Mouse (Mus musculus) spleen, adult 2 months (tissue): Measurements from ENCODE around the gene Olfr648. TPM values are rescaled to one million over a fixed set of nuclear protein-coding genes. Genes with fewer than 3 reads are reported as not detected.

Experiments used
- DNase-seq, 2 experiments: peaks; one replicate each; pipeline versions ENCODE4 v3.0.0 to v3.0.0-alpha.2; 2012 to 2021; ENCODE audit warnings: low spot score in 2 of 2, low read depth in 1 of 2
- H3K27ac ChIP-seq: fragments of 200-500 bp; 2 replicates; pipeline ENCODE4 v1.5.1; 2012; ENCODE audit warnings: low read length, inconsistent platforms; ENCODE audit not compliant: insufficient read depth
- H3K27me3 ChIP-seq: fragments of 200-500 bp; 2 replicates; pipeline ENCODE4 v1.6.1; 2012; ENCODE audit warnings: mild to moderate bottlenecking, moderate library complexity, low read length, inconsistent platforms; ENCODE audit not compliant: control insufficient read depth, insufficient read depth
- H3K36me3 ChIP-seq: fragments of 200-500 bp; 2 replicates; pipeline ENCODE4 v1.6.1; 2012; ENCODE audit warnings: mild to moderate bottlenecking, low read length, inconsistent platforms; ENCODE audit not compliant: control insufficient read depth, insufficient read depth
- H3K4me1 ChIP-seq: fragments of 200-500 bp; 2 replicates; pipeline ENCODE4 v1.6.1; 2011; ENCODE audit warnings: inconsistent platforms; ENCODE audit not compliant: control insufficient read depth, insufficient read depth, insufficient read length
- H3K4me3 ChIP-seq: fragments of 200-500 bp; 2 replicates; pipeline ENCODE4 v1.5.1; 2011; ENCODE audit warnings: mild to moderate bottlenecking, inconsistent platforms; ENCODE audit not compliant: insufficient read depth, insufficient read length; ENCODE audit errors: extremely low read depth
- CTCF ChIP-seq: fragments of 200-500 bp; IDR thresholded peaks from 2 replicates; pipeline ENCODE4 v1.5.1; 2011; ENCODE audit warnings: mild to moderate bottlenecking, inconsistent platforms; ENCODE audit not compliant: insufficient read depth, insufficient read length, insufficient replicate concordance; ENCODE audit errors: extremely low read depth
- POLR2A ChIP-seq: fragments of 200-500 bp; IDR thresholded peaks from 2 replicates; pipeline ENCODE4 v1.6.1; 2011; ENCODE audit warnings: low read depth, low read length, inconsistent platforms
- WGBS: fragments of 180-500 bp; shearing (Covaris S2); methylation state at CpG from one replicate; pipeline ENCODE4 v1.1.7; 2018; 5-methylcytosine and 5-hydroxymethylcytosine counted together
- polyA plus RNA-seq: library from polyadenylated mRNA; depleted of rRNA; stranded (reverse); fragments of >200 nt; gene quantifications from 2 replicates; pipeline ENCODE4 v1.2.3, GENCODE M21; 2012

The Olfr648 gene
- polyA plus RNA-seq, 1 experiment = not detected

DNA sequence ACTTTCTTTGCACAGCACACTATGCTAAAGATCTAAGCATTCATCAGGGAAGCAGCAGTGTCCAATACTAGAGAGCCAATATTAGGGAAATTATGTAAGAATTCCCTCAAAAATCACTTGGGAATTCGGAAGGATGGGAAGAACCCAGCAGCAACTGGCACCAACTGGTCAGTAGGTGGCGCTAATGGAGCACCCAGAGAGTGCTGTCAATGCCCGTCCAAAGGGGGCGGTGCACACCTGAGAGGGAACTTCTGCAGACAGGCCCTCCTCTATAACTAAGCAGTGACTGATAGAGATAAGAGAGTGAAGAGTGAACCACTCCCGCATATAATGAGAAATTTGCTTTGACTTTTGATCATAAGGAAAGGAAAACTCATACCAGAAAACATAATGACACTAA, 16.6 kb upstream of the Olfr648 start:
- 4% methylated on average over 5 of the region's 5 CpGs for WGBS
- no peaks in the 10 kb centered on the region for H3K4me1 ChIP-seq
- H3K36me3 ChIP-seq = no peaks in the 10 kb centered on the region
- H3K4me3 ChIP-seq = no peak overlapping the region
- no peaks in the 10 kb centered on the region for H3K27me3 ChIP-seq
- peak; percentile 60 to 71 for DNase-seq
- H3K27ac ChIP-seq = no peak overlapping the region
- TF ChIP-seq CTCF = peak; percentile 100
- TF ChIP-seq POLR2A = no peak

DNA sequence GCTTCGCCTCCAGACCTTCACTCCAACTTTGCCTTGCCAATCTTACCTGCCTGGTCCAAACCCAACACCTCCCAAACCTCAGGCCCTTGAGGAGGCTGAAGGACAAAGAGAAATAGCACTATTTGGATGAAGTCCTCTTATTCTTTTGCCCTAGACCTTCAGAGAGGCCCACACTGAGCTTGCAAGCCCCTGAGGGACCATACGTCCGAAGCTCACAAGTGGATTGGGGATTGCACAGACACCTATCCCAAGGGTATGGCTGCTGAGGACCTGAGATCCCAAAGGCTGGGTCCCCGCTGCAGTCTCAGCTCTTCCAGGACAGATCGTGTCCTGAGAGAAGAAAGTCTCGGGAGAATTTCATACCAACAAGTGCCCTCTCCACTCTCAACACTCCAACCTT, 12.7 kb upstream of the Olfr648 start, which contains the start of gene Olfr649:
TSS of gene Olfr649 (minus strand) at position 101 of the 400 bp plus-strand sequence.
- H3K27ac ChIP-seq = no peak within 1 kb of the TSS
- WGBS = 91% methylated on average over 6 of the region's 6 CpGs
- no peaks in the 10 kb centered on the region for H3K36me3 ChIP-seq
- H3K4me1 ChIP-seq = no peaks in the 10 kb centered on the region
- DNase-seq = no peak
- TF ChIP-seq POLR2A (no peak), CTCF (no peak)
- H3K27me3 ChIP-seq = no peaks in the 10 kb centered on the region
- no peak within 1 kb of the TSS for H3K4me3 ChIP-seq

- no peaks in the 10 kb centered on the region for H3K36me3 ChIP-seq
- no peak for TF ChIP-seq CTCF
- TF ChIP-seq POLR2A = no peak
- no peak overlapping the region for H3K27ac ChIP-seq
- DNase-seq = no peak
- H3K4me3 ChIP-seq = no peak overlapping the region
- H3K27me3 ChIP-seq = no peaks in the 10 kb centered on the region
- no peaks in the 10 kb centered on the region for H3K4me1 ChIP-seq
- WGBS = 23% methylated on average over 9 of the region's 9 CpGs
Observed at GRCm38 (mm10) chr7:104191275-104191674, 8.1 kb upstream of the Olfr648 start.

DNA sequence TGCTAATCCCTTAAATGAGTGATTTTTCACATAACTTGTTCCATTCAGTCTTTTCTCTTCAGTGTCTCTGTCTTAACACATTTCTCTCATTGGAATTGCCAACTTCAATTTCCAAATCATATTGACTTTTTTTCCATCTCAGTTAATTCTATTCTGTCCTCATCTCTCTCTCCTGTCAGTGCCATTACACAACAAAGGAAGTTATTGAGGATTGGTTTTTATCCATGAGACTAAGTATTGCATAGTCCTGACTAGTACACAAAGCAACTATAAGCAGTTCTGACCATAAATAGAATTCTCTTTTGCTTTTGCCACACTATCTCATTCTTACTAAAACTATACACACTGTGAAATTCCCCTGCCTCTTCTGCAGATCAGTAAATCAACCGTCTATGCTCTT, 4.1 kb downstream of the Olfr648 start:
- no peaks in the 10 kb centered on the region for H3K4me1 ChIP-seq
- 96% methylated on average over 1 of the region's 1 CpGs for WGBS
- no peaks in the 10 kb centered on the region for H3K27me3 ChIP-seq
- H3K4me3 ChIP-seq = no peak overlapping the region
- TF ChIP-seq CTCF (no peak), POLR2A (no peak)
- no peak for DNase-seq
- H3K27ac ChIP-seq = no peak overlapping the region
- no peaks in the 10 kb centered on the region for H3K36me3 ChIP-seq

GRCm38 (mm10) chr7:104178422-104179054, 4.7 kb downstream of the Olfr648 start:
- Histone ChIP-seq H3K27me3 (no peaks in the 10 kb centered on the region), H3K36me3 (no peaks in the 10 kb centered on the region), H3K27ac (no peak overlapping the region), H3K4me3 (no peak overlapping the region), H3K4me1 (no peaks in the 10 kb centered on the region)
- no peak for TF ChIP-seq CTCF
- no peak for TF ChIP-seq POLR2A
- DNase-seq = no peak
- WGBS = 77% methylated on average over 5 of the region's 5 CpGs

DNA sequence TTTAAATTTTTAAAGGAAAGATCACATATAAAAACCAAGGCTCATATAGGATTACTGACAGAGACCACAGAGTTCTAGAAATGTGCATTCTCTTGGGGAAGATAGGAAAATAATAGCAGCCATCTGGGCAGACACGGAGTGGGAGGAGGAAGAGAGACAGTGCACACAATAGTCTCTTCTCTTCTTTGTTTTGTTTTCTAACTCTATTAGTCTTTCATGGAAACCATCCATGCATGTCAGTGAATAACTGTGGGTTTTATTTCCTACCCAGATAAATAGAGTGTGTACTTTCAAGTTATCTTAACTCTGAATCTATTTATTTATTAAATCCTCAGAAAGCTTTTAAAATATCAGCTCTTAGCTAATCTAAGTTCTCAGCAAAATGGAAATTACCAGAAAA, 8.1 kb downstream of the Olfr648 start:
- TF ChIP-seq POLR2A (no peak), CTCF (no peak)
- Histone ChIP-seq H3K4me1 (no peaks in the 10 kb centered on the region), H3K36me3 (no peaks in the 10 kb centered on the region), H3K4me3 (no peak overlapping the region), H3K27ac (no peak overlapping the region), H3K27me3 (no peaks in the 10 kb centered on the region)
- DNase-seq = no peak
- 44% methylated on average over 1 of the region's 1 CpGs for WGBS

DNA sequence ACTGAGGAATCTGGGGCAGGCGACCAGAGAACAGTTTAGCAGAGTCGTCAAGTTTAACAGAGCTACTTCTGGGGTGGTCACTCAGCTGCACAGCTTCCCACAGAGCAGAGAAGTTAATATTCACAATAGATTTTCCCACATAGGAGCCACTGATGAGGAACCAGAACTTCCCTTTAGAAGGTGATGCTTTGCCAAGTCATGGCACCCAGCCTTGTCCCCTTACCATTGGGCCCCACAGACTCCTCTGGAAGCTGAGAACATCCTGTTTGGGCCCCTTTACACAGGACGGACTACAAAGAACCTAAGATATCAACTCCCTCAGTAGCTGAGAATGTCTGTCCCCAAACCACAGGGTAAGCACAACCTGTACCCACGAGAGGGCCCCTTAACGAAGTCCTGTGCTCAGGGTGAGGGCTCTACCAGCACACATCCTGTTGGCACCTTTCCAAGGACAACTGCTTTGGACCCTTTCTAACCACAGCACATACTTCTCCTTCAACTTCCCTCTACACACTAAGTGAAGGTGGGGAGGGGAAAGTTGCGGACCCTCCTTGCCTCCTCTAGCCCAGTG, 13.5 kb downstream of the Olfr648 start:
- H3K27me3 ChIP-seq = no peaks in the 10 kb centered on the region
- no peak overlapping the region for H3K4me3 ChIP-seq
- TF ChIP-seq CTCF = no peak
- TF ChIP-seq POLR2A = no peak
- H3K4me1 ChIP-seq = peaks cover 5% of the 10 kb centered on the region; the same call in 1 of the 2 replicates
- 10% methylated on average over 6 of the region's 6 CpGs for WGBS
- peak in 1 of 2 experiments; percentile 23 for DNase-seq
- H3K27ac ChIP-seq = no peak overlapping the region
- no peaks in the 10 kb centered on the region for H3K36me3 ChIP-seq
